Mouse (Mus musculus): ENCODE measurements around the gene Gm37419.

Gm37419 gene

DNA sequence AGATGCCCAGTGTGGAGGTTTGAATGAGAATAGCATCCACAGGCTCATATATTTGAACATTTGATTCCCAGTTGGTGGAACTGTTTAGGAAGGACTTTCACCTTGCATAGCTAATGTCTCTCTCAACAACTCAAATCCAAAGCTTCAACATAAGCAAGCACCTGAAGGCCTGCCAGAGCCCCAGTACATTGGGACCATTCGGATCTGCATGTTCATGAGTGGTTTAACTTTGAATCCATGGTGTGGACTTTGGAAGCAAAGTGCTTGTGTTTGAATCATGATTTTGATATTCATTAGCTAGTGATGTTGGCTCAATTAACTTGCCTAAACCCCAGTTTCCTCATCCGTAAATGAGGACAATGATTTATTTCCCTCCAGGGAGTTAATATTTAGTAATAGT is 21.6 kb downstream of the Gm37419 start:
- TF ChIP-seq GATA4 (IDR thresholded peaks at IDR 0.05; ENCODE audit: insufficient replicate concordance, low read length) = no peak

DNA sequence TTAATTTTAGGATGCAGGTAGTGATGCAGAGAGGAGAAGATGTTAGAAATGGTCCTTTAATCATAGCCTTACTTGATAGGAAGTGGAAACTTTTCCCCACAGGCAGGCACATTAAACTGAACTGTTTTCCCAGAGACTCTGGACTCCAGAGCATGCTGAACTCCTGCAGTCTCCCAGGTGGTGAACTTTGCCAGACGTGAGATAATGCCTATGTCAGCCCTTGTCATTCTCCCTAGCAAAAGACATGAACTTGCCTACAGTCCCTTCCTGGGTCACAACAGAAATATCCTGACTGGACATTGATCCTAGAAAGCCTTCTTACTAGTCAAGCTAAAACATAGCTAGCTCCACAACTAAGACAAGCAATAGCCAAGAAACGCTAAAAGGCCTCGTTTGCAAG is 23.0 kb downstream of the Gm37419 start:
- TF ChIP-seq GATA4 (IDR thresholded peaks at IDR 0.05; ENCODE audit: insufficient replicate concordance, low read length) = no peak

DNA sequence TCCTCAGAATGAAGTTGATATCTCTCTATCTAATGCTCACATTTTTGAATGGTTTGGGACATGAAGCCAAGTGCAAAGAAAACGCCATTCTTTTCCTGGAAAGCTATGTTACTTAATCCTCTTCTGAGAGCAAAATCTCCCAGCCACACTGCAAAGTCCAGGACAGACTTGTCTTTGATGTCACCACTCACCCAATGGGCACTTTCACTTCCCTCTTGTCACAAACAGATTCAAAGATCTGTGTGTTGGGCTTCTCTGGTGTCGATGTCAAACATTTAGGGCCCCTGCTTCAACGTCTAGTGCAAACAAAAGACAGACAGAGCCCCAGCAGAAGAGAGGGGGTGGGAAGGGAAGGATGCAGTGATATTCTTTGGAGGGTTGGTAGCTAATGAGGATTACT is 23.8 kb downstream of the Gm37419 start:
- TF ChIP-seq GATA4 (IDR thresholded peaks at IDR 0.05; ENCODE audit: insufficient replicate concordance, low read length) = no peak

DNA sequence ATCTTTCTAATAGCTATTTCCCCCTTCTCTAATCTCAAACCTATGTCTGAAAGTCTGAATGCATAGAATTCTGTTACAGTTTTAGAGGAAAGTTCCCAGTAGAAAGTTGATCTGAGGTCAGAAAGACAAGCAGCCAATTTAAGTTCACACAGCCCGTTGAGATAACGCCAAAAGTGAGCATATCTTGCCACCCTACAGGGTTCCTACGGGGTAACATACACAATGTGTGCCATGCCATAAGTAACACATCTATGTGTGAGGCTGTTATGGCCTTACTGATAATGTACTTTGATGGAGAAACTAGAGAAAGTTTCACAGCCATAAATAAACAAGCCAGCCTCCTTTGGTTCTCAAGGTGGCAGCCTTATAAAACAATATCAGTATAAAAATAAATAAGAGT is 26.1 kb downstream of the Gm37419 start:
- TF ChIP-seq GATA4 (IDR thresholded peaks at IDR 0.05; ENCODE audit: insufficient replicate concordance, low read length) = no peak

DNA sequence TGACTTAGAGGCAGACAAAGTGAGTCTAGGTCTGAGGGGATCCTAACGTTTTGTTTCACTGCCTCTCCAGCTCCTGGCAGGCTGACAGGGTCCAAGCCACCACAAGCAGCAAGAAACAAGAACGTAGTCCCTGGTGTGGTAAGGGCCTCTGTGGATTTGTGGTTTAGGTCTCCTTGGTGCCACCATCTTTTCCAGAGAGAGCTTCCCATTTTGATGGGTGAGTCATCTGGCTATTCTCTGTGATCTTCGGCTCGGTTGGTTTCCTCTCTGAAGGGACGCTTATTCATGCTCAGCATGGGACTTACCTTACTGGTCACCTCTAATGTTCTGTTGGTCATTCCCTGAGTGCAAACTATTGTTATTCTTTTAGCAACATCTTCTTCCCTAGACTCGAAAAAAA is 28.0 kb downstream of the Gm37419 start:
- TF ChIP-seq GATA4 (IDR thresholded peaks at IDR 0.05; ENCODE audit: insufficient replicate concordance, low read length) = no peak

DNA sequence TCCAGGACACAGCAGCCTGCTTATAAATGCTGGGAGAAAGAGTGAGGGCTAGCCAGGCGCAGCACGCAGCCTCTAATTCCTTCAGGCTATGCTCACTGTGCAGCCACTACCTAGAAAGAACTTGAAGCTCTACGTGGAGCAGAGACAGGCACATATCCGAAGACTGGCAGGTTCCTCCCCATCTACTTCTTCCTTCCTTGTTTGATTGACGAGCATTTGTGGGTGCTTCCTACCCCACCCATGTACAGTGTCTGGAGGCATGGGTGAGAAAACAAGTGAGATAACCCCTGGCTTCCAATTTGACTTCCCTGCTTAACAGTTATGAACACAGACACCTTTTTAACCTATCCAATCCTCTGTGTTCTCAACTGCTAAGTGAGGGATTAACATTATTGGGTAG is 28.5 kb downstream of the Gm37419 start:
- no peak for TF ChIP-seq GATA4 (IDR thresholded peaks at IDR 0.05; ENCODE audit: insufficient replicate concordance, low read length)

DNA sequence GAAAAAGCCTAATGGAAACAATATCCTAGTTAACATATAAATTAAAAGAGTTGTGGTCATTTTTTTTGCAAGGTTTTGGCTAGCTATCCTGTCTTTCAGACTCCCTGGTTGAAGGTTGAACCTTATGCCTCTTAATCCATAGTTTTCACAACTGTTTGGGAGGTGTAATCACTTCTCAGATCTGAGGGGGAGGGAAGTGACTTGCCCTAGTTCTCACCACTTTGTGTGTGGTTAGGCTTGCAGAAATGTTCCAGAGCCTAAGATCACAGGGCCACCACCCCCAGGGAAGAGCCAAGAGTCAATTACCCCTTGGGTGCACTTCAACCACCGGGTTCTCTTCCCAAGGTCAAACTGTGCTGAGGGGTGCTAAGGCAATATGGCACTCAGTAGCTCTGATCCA is 33.4 kb downstream of the Gm37419 start:
- TF ChIP-seq GATA4 (IDR thresholded peaks at IDR 0.05; ENCODE audit: insufficient replicate concordance, low read length) = no peak

DNA sequence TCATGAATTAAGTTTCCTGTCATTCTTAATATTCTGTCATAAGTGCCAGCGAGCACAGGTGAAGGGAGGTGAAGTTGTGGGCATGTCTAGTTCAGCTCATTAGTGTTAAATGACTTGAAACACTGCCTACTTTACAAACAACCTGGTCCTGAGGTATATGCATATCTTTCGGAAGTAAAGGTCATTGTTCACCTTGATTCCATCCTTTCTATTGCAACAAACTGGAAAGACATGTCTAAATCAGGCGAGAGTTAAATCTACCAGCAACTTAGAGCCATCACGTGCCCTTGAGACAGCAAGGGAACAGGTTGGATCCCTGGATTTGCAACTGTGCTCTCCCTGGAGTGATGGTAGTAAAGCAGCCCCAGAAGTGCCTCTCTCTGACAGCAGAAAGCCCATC is 34.3 kb downstream of the Gm37419 start:
- no peak for TF ChIP-seq GATA4 (IDR thresholded peaks at IDR 0.05; ENCODE audit: insufficient replicate concordance, low read length)

DNA sequence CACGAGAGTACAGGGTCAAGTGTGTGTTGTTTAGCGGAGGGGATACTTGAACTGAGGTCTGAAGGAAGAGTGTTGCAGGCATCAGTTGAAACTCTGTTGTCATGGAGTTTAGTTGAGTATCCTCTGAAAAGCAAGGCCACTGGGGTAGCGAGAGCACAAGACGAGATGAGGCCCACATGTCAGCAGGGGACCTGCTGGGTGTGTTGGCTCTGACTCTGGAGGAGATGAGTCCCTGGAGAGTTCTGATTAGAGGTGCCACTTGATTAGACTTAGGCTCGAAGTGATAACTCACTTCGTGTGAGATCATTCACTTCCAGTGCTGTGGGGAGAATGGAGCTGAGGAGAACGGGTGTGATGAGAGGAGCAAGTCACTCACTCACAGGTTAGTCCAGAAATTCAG is 37.2 kb downstream of the Gm37419 start:
- no peak for TF ChIP-seq GATA4 (IDR thresholded peaks at IDR 0.05; ENCODE audit: insufficient replicate concordance, low read length)

DNA sequence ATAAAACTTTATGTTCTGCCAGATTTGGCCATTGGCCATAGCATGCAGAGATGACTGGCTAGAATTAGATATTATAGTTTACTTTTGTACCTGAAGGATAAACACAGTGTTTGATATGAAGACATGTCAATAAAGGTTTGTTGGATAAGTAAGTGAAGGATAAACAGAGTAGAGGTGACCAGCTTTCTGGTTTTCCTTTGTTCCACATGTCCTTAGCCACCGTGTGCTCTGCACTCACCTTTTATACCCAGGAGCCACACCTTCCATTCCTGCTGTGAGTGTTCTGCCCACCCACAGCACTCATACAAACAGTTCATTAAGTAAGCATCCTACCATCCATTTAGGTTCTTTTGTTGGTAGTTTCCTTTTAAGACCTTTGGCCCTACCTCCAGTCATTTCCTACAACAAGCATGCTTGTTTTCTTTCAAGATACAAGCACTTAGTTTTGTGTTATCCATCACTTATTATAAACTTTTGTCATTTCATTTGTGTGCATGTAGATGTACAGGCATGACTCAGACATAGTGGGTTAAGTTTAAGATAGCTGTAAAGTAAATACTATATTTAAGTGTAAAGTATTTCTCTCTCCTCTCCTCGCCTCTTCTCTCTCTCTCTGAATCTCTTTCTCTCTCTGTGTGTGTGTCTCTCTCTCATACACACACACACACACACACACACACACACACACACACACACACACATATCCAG is 41.8 kb downstream of the Gm37419 start:
- no peak for TF ChIP-seq GATA4 (IDR thresholded peaks at IDR 0.05; ENCODE audit: insufficient replicate concordance, low read length)

DNA sequence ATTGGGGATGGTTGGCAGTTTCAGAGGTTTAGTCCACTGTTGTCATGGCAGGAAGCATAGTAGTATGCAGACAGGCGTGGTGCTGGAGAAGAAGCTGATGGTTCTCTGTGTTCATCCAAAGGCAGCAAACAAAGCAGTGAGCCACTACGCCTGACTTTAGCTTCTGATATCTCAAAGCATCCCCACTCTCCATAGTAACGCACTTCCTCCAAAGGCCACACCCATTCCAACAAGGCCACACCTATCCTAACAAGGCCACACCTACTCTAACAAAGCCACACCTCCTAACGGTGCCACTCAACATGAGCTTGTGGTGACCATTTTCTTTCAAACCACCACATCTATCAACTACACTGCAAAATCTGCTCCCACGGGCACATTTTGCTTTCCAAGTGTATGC is 45.0 kb downstream of the Gm37419 start:
- TF ChIP-seq GATA4 (IDR thresholded peaks at IDR 0.05; ENCODE audit: insufficient replicate concordance, low read length) = no peak

DNA sequence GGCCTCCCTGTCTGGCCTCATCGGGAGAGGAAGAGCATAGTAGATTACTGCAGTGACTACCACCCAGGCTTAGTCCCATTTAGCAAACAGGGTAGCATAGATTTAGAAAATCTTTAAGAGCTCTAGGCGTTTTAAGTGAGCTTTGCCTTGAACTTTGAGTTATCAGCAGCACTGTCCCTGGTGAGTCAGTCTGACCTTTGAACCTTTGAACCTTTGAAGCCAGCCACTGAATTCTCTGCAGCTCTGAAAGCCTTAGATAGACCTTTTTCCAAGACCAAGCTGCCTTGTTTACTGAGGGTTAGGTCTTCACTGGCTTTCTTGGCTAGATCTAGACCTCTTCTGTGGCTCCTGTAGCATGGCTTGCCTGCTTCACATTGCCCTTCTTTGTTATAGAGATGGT is 46.2 kb downstream of the Gm37419 start:
- no peak for TF ChIP-seq GATA4 (IDR thresholded peaks at IDR 0.05; ENCODE audit: insufficient replicate concordance, low read length)

DNA sequence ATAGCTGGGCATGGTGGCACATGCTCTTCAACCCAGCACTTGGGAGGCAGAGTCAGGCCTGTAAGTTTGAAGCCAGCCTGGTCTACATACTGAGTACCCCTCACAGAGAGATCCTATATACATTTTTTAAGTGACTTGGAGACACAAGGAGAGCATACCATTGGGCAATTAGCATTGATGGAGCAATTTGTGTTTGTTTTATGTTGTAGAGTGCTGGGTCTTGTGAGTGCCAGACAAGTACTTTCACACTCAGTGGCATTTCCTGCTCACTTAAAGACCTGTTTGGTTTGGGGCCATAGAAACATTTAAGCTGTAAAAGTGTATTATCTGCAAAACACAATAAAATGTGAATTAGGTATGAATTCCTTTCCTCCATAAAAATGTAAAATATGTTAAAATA is 47.5 kb downstream of the Gm37419 start:
- TF ChIP-seq GATA4 (IDR thresholded peaks at IDR 0.05; ENCODE audit: insufficient replicate concordance, low read length) = no peak

DNA sequence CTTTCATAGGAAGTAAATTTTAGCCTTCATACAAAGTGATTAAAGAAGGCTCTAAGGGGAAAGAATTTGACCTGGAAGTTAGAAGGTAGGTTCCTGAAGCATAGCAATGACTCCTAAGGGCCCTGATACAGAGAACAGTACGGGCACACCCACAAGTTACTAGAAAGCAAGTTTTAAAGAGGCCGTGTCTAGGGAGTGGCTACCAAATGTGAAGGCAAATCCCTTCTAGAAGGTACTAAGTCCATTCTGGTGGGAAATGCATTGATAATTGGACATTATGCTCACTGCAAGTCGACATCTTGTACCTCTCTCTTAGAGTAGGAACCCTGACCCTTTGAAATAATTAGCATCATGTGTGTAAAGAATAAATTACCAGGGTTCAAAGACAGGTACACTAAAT is 48.1 kb downstream of the Gm37419 start:
- no peak for TF ChIP-seq GATA4 (IDR thresholded peaks at IDR 0.05; ENCODE audit: insufficient replicate concordance, low read length)
